Mouse (Mus musculus): ENCODE data around the gene Usmg5. TPM values are rescaled to one million over a fixed set of nuclear protein-coding genes. Genes with fewer than 3 reads are reported as not detected.

The Usmg5 gene
- polyA plus RNA-seq, 2 experiments, result 671 to 1,208 TPM

DNA sequence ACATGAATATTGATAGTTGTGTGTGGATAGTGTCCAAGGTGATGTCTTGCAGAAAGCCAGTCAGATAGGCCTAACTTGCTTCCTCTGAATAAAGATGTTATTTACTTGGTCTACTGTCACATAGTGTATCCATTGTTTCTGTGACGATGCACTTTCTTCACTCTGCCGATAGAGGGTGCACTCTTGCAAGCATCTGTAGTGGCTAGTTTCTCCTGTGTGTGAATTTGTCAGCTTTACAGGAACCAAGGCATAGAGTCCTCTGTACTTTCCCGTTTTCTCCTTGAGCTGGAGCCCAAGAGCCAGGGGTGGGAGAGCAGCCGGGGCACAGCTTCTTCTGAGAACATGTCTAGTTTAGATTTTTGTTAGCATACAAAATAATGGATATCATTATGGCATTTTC, 30.6 kb upstream of the Usmg5 start:
- peaks cover 76% of the 10 kb centered on the region for H3K36me3 ChIP-seq (ENCODE audit: control insufficient read depth, insufficient read depth, low read length)
- ATAC-seq (ENCODE audit: low FRiP score, low read depth) (no peak), DNase-seq (ENCODE audit: low spot score) (peak; percentile 62)
- no peak overlapping the region for H3K9ac ChIP-seq (ENCODE audit: low read depth, low read length, severe bottlenecking)
- no peaks in the 10 kb centered on the region for H3K4me1 ChIP-seq (ENCODE audit: control insufficient read depth, insufficient read depth, low read length)
- H3K27ac ChIP-seq (replicated peaks; ENCODE audit: low read depth, low read length), result no peak overlapping the region
- 34% methylated on average over 4 of the region's 4 CpGs for WGBS
- no peak overlapping the region for H3K4me2 ChIP-seq (replicated peaks; ENCODE audit: low read depth, low read length, severe bottlenecking)
- H3K27me3 ChIP-seq (ENCODE audit: control insufficient read depth, insufficient read depth, low read length), result no peaks in the 10 kb centered on the region
- no peaks in the 10 kb centered on the region for H3K9me3 ChIP-seq (ENCODE audit: control insufficient read depth, low read length)
- TF ChIP-seq POLR2A (IDR thresholded peaks at IDR 0.05; ENCODE audit: borderline replicate concordance, extremely low read depth, insufficient read depth, insufficient read length), result no peak
- H3K4me3 ChIP-seq (replicated peaks; ENCODE audit: low read length), result no peak overlapping the region

DNA sequence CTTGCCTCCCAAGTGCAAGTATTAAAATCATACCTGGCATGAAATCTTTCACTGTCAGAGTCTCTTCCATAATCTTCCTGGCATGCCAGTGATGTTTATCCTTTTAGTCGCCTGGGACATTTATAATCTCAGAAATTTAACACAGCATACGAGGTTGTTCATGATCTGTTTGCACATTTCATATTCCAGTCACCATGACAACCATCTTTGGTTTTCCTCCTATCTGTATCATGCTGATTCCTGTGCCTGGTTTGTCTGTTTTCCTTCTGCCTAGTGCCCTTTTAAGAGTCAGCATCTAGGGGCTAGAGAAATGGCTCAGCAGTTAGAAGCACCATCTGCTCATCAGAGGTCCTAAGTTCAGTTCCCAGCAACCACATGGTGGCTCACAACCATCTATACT, 28.2 kb upstream of the Usmg5 start:
- Histone ChIP-seq H3K4me2 (replicated peaks; ENCODE audit: low read depth, low read length, severe bottlenecking) (no peak overlapping the region), H3K9me3 (ENCODE audit: control insufficient read depth, low read length) (no peaks in the 10 kb centered on the region), H3K4me3 (replicated peaks; ENCODE audit: low read length) (no peak overlapping the region), H3K27ac (replicated peaks; ENCODE audit: low read depth, low read length) (no peak overlapping the region), H3K27me3 (ENCODE audit: control insufficient read depth, insufficient read depth, low read length) (no peaks in the 10 kb centered on the region), H3K4me1 (ENCODE audit: control insufficient read depth, insufficient read depth, low read length) (no peaks in the 10 kb centered on the region), H3K36me3 (ENCODE audit: control insufficient read depth, insufficient read depth, low read length) (peaks cover 76% of the 10 kb centered on the region), H3K9ac (ENCODE audit: low read depth, low read length, severe bottlenecking) (no peak overlapping the region)
- ATAC-seq (ENCODE audit: low FRiP score, low read depth) (no peak), DNase-seq (ENCODE audit: low spot score) (no peak)
- no peak for TF ChIP-seq POLR2A (IDR thresholded peaks at IDR 0.05; ENCODE audit: borderline replicate concordance, extremely low read depth, insufficient read depth, insufficient read length)
- 68% methylated on average over 2 of the region's 2 CpGs for WGBS

DNA sequence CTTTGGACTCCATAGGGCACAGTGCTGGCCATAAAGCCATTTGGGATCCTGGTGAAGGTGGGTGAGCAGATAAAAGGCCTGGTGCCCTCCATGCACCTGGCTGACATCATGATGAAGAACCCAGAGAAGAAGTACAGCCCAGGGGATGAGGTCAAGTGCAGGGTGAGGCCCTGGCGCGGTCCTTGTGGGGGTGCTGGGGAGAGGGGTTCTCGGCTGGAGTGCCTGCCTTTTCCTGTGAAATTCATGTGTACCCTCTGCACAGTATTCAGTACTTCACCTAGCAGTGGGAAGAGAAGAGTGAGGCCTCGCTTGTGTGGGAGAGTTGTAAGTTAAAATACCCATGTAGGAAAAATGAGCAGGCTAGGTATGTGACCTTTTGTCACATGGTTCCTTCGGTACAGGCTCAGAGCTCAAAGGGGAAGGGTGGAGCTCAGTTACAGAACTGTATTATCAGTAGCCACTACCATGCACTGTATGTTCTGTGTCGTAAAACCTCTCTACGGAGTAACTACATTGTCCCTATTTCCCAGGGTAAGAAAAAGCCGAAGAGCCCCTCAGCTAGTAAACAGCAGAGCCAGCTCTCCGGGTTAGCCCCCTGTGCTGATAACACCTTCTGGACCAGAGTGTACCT, 14.3 kb upstream of the Usmg5 start:
- no peak overlapping the region for H3K9ac ChIP-seq (ENCODE audit: low read depth, low read length, severe bottlenecking)
- H3K36me3 ChIP-seq (ENCODE audit: control insufficient read depth, insufficient read depth, low read length), result peaks cover 100% of the 10 kb centered on the region
- DNase-seq (ENCODE audit: low spot score) (no peak), ATAC-seq (ENCODE audit: low FRiP score, low read depth) (no peak)
- H3K27me3 ChIP-seq (ENCODE audit: control insufficient read depth, insufficient read depth, low read length), result no peaks in the 10 kb centered on the region
- 90% methylated on average over 9 of the region's 9 CpGs for WGBS
- no peak for TF ChIP-seq POLR2A (IDR thresholded peaks at IDR 0.05; ENCODE audit: borderline replicate concordance, extremely low read depth, insufficient read depth, insufficient read length)
- no peak overlapping the region for H3K4me3 ChIP-seq (replicated peaks; ENCODE audit: low read length)
- no peak overlapping the region for H3K4me2 ChIP-seq (replicated peaks; ENCODE audit: low read depth, low read length, severe bottlenecking)
- H3K27ac ChIP-seq (replicated peaks; ENCODE audit: low read depth, low read length), result no peak overlapping the region
- no peaks in the 10 kb centered on the region for H3K4me1 ChIP-seq (ENCODE audit: control insufficient read depth, insufficient read depth, low read length)
- no peaks in the 10 kb centered on the region for H3K9me3 ChIP-seq (ENCODE audit: control insufficient read depth, low read length)

DNA sequence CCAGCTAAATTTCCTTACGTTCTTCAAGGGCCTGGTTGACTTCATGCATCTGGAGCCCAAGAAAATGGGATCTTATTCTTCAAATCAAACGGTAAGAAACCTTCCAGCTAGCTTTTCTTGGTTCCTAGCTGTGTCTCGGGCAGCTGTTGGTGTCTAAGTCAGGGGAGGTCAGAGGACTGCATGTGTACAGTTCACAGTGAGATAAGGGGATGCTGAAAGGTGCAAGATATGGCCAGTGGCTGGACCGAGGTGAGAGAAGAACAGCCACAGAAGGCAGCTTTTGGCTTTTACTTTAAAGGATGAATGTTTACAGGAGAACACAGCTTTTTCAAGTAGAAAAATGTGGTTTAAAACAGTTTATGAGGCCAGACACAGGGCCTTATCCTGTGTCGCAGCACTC, 10.6 kb upstream of the Usmg5 start:
- Histone ChIP-seq H3K27ac (replicated peaks; ENCODE audit: low read depth, low read length) (no peak overlapping the region), H3K36me3 (ENCODE audit: control insufficient read depth, insufficient read depth, low read length) (peaks cover 92% of the 10 kb centered on the region), H3K4me2 (replicated peaks; ENCODE audit: low read depth, low read length, severe bottlenecking) (no peak overlapping the region), H3K9ac (ENCODE audit: low read depth, low read length, severe bottlenecking) (no peak overlapping the region), H3K4me1 (ENCODE audit: control insufficient read depth, insufficient read depth, low read length) (no peaks in the 10 kb centered on the region), H3K4me3 (replicated peaks; ENCODE audit: low read length) (no peak overlapping the region), H3K27me3 (ENCODE audit: control insufficient read depth, insufficient read depth, low read length) (no peaks in the 10 kb centered on the region), H3K9me3 (ENCODE audit: control insufficient read depth, low read length) (no peaks in the 10 kb centered on the region)
- DNase-seq (ENCODE audit: low spot score), result no peak
- no peak for TF ChIP-seq POLR2A (IDR thresholded peaks at IDR 0.05; ENCODE audit: borderline replicate concordance, extremely low read depth, insufficient read depth, insufficient read length)
- no peak for ATAC-seq (ENCODE audit: low FRiP score, low read depth)
- 91% methylated on average over 5 of the region's 5 CpGs for WGBS

DNA sequence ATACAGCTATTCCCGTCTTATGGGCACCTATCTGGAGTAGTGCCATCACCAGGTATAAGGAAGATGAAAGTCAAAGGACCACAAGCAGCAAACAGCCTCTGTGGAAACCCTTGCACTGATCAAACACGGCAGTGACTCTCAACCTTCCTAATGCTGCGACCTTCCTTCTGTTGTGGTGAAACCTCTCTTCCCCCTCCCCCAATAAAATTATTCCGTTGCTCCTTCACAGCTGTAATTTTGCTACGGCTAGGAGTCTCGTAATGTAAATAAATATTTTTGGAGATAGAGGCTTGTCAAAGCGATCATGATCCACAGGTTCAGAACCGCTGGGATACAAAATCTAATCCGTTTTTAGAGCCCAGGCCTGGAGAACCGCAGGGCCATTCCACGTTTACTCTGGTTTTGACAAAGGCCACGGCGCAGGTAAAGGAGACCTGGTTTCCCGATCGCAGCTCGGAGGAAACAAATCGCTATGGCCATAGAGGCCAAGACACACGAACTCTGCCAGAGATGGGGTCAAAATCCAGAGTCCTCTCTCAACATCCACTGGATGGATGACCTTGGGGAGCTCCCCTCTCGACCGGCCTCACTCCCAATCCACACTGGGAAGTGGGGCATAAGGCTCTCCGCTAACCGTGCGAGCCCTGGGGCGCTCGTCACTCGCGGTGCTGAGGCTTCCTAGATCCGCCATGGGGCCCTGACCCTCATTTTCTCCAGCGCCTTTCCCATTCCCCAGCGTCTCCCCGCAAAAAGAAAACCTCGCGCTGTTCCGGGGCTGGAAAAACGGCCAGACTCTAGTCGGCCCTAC, 525 bp downstream of the Usmg5 start:
- Histone ChIP-seq H3K36me3 (ENCODE audit: control insufficient read depth, insufficient read depth, low read length) (peaks cover 39% of the 10 kb centered on the region), H3K4me1 (ENCODE audit: control insufficient read depth, insufficient read depth, low read length) (peaks cover 10% of the 10 kb centered on the region), H3K27me3 (ENCODE audit: control insufficient read depth, insufficient read depth, low read length) (no peaks in the 10 kb centered on the region), H3K27ac (replicated peaks; ENCODE audit: low read depth, low read length) (peak overlapping the region; percentile 79), H3K9me3 (ENCODE audit: control insufficient read depth, low read length) (no peaks in the 10 kb centered on the region), H3K4me3 (replicated peaks; ENCODE audit: low read length) (peak overlapping the region; percentile 94), H3K9ac (ENCODE audit: low read depth, low read length, severe bottlenecking) (peak overlapping the region; percentile 93), H3K4me2 (replicated peaks; ENCODE audit: low read depth, low read length, severe bottlenecking) (peak overlapping the region; percentile 91)
- WGBS, result 2% methylated on average over 35 of the region's 36 CpGs
- peak; percentile 62 for ATAC-seq (ENCODE audit: low FRiP score, low read depth)
- no peak for DNase-seq (ENCODE audit: low spot score)
- no peak for TF ChIP-seq POLR2A (IDR thresholded peaks at IDR 0.05; ENCODE audit: borderline replicate concordance, extremely low read depth, insufficient read depth, insufficient read length)

Data from limb, embryonic 14.5 days (tissue).